Mouse (Mus musculus): ENCODE results near the gene Olfr272. TPM values are rescaled to one million over a fixed set of nuclear protein-coding genes. Genes with fewer than 3 reads are reported as not detected.
A peak's percentile ranks its signal among the peaks of the same experiment; 100 is the strongest.

Olfr272 gene
- polyA plus RNA-seq (2014; fragmentation: Nextera tagmentation; extraction: Ambion mirVana): not detected in 2 replicates

DNA sequence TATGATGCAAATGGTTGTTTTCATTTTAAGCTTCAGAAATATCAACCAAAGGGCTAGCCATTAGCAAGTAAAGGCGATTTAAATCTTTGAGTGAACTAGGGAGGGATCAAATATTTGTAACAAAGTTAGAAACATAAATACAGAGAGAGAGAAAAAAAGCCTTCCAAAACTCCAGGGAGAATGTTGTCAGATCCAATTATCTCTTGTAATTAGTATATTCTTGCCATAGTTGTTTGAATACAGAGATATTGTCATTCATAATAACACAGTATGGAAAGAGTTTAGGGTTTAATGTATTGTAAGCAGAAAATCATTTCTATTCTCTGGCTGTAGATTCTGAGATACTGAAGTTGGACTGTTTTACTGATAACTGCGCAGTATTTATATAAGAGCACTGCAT lies at the start of gene Olfr272:
Gene Olfr272, minus strand, starts transcription at position 101 of the 400 bp plus-strand sequence.
- no peak within 1 kb of the TSS for H3K4me2 ChIP-seq (ENCODE audit: low read depth, low read length, severe bottlenecking)
- no peaks in the 10 kb centered on the region for H3K27me3 ChIP-seq (ENCODE audit: control insufficient read depth, insufficient read depth, low read length)
- H3K4me1 ChIP-seq (replicated peaks; ENCODE audit: control insufficient read depth, insufficient read depth, low read length): no peaks in the 10 kb centered on the region
- ATAC-seq (replicated peaks; ENCODE audit: low FRiP score): no peak
- 90% methylated on average over 2 of the region's 2 CpGs for WGBS
- no peaks in the 10 kb centered on the region for H3K9me3 ChIP-seq (ENCODE audit: control insufficient read depth, low read length)
- no peak within 1 kb of the TSS for H3K4me3 ChIP-seq (ENCODE audit: low read depth, low read length)
- DNase-seq (ENCODE audit: low spot score): no peak
- H3K27ac ChIP-seq (ENCODE audit: low read depth, low read length): no peak within 1 kb of the TSS
- H3K9ac ChIP-seq (ENCODE audit: low read length): no peak within 1 kb of the TSS
- H3K36me3 ChIP-seq (ENCODE audit: control insufficient read depth, insufficient read depth, low read length): no peaks in the 10 kb centered on the region

- no peak within 1 kb of the TSS for H3K9ac ChIP-seq (ENCODE audit: low read length)
- H3K9me3 ChIP-seq (ENCODE audit: control insufficient read depth, low read length): no peaks in the 10 kb centered on the region
- H3K27ac ChIP-seq (ENCODE audit: low read depth, low read length): no peak within 1 kb of the TSS
- no peak for DNase-seq (ENCODE audit: low spot score)
- no peaks in the 10 kb centered on the region for H3K36me3 ChIP-seq (ENCODE audit: control insufficient read depth, insufficient read depth, low read length)
- ATAC-seq (replicated peaks; ENCODE audit: low FRiP score): no peak
- H3K27me3 ChIP-seq (ENCODE audit: control insufficient read depth, insufficient read depth, low read length): no peaks in the 10 kb centered on the region
- H3K4me1 ChIP-seq (replicated peaks; ENCODE audit: control insufficient read depth, insufficient read depth, low read length): no peaks in the 10 kb centered on the region
- H3K4me2 ChIP-seq (ENCODE audit: low read depth, low read length, severe bottlenecking): no peak within 1 kb of the TSS
- H3K4me3 ChIP-seq (ENCODE audit: low read depth, low read length): no peak within 1 kb of the TSS
These were observed 45.3 kb upstream of the Olfr272 start, which contains the start of gene Olfr270 for GRCm38 (mm10) chr4:52964247-52964646. Gene Olfr270 (plus strand): TSS chr4:52964547.

- no peaks in the 10 kb centered on the region for H3K9me3 ChIP-seq (ENCODE audit: control insufficient read depth, low read length)
- ATAC-seq (replicated peaks; ENCODE audit: low FRiP score): 0 out of 2 replicates have a peak, but pooled peaks have one; percentile 30
- 42% methylated on average over 4 of the region's 4 CpGs for WGBS
- DNase-seq (ENCODE audit: low spot score): no peak
- no peak overlapping the region for H3K9ac ChIP-seq (ENCODE audit: low read length)
- H3K27ac ChIP-seq (ENCODE audit: low read depth, low read length): no peak overlapping the region
- no peaks in the 10 kb centered on the region for H3K36me3 ChIP-seq (ENCODE audit: control insufficient read depth, insufficient read depth, low read length)
- H3K4me2 ChIP-seq (ENCODE audit: low read depth, low read length, severe bottlenecking): no peak overlapping the region
- H3K4me1 ChIP-seq (replicated peaks; ENCODE audit: control insufficient read depth, insufficient read depth, low read length): no peaks in the 10 kb centered on the region
- no peaks in the 10 kb centered on the region for H3K27me3 ChIP-seq (ENCODE audit: control insufficient read depth, insufficient read depth, low read length)
- no peak overlapping the region for H3K4me3 ChIP-seq (ENCODE audit: low read depth, low read length)
These were observed 39.7 kb upstream of the Olfr272 start for GRCm38 (mm10) chr4:52958693-52959092.

DNA sequence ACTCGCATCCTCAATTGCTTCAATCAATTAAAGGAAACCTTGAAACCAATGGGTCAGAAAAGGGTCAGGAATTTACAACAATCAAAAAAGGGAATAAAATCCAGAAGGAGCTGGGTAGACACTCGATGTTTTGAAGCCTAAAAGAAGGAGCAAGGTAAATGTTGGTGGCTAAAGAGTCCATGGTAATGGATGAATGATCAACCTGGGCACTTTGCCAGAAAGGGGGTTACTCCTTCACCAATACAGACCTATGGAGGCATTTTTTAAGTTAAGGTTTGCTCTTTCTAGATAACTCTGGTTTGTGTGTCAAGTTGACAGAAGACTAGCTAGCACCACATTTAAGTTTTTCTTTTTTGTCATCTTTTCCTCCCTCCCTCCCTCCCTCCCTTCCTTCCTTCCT lies 30.0 kb upstream of the Olfr272 start:
- H3K9ac ChIP-seq (ENCODE audit: low read length): no peak overlapping the region
- H3K36me3 ChIP-seq (ENCODE audit: control insufficient read depth, insufficient read depth, low read length): no peaks in the 10 kb centered on the region
- no peak overlapping the region for H3K4me3 ChIP-seq (ENCODE audit: low read depth, low read length)
- no peak overlapping the region for H3K4me2 ChIP-seq (ENCODE audit: low read depth, low read length, severe bottlenecking)
- no peaks in the 10 kb centered on the region for H3K4me1 ChIP-seq (replicated peaks; ENCODE audit: control insufficient read depth, insufficient read depth, low read length)
- no peak for ATAC-seq (replicated peaks; ENCODE audit: low FRiP score)
- no peak overlapping the region for H3K27ac ChIP-seq (ENCODE audit: low read depth, low read length)
- DNase-seq (ENCODE audit: low spot score): no peak
- H3K27me3 ChIP-seq (ENCODE audit: control insufficient read depth, insufficient read depth, low read length): no peaks in the 10 kb centered on the region
- WGBS: 88% methylated on average over 2 of the region's 2 CpGs
- H3K9me3 ChIP-seq (ENCODE audit: control insufficient read depth, low read length): no peaks in the 10 kb centered on the region

- Histone ChIP-seq H3K36me3 (ENCODE audit: control insufficient read depth, insufficient read depth, low read length) (no peaks in the 10 kb centered on the region), H3K9ac (ENCODE audit: low read length) (no peak overlapping the region), H3K4me3 (ENCODE audit: low read depth, low read length) (no peak overlapping the region), H3K27me3 (ENCODE audit: control insufficient read depth, insufficient read depth, low read length) (no peaks in the 10 kb centered on the region), H3K27ac (ENCODE audit: low read depth, low read length) (no peak overlapping the region), H3K4me1 (replicated peaks; ENCODE audit: control insufficient read depth, insufficient read depth, low read length) (no peaks in the 10 kb centered on the region), H3K9me3 (ENCODE audit: control insufficient read depth, low read length) (no peaks in the 10 kb centered on the region), H3K4me2 (ENCODE audit: low read depth, low read length, severe bottlenecking) (no peak overlapping the region)
- DNase-seq (ENCODE audit: low spot score): no peak
- no peak for ATAC-seq (replicated peaks; ENCODE audit: low FRiP score)
These were observed 27.7 kb upstream of the Olfr272 start for GRCm38 (mm10) chr4:52946665-52947064.

- 96% methylated on average over 4 of the region's 4 CpGs for WGBS
- no peak for ATAC-seq (replicated peaks; ENCODE audit: low FRiP score)
These were observed 11.5 kb upstream of the Olfr272 start for GRCm38 (mm10) chr4:52930480-52930879.

GRCm38 (mm10) chr4:52917311-52917688 lies 1.7 kb downstream of the Olfr272 start:
- H3K27ac ChIP-seq (ENCODE audit: low read depth, low read length): no peak overlapping the region
- no peaks in the 10 kb centered on the region for H3K9me3 ChIP-seq (ENCODE audit: control insufficient read depth, low read length)
- no peak overlapping the region for H3K9ac ChIP-seq (ENCODE audit: low read length)
- ATAC-seq (replicated peaks; ENCODE audit: low FRiP score) (no peak), DNase-seq (ENCODE audit: low spot score) (no peak)
- no peaks in the 10 kb centered on the region for H3K4me1 ChIP-seq (replicated peaks; ENCODE audit: control insufficient read depth, insufficient read depth, low read length)
- H3K27me3 ChIP-seq (ENCODE audit: control insufficient read depth, insufficient read depth, low read length): no peaks in the 10 kb centered on the region
- no peak overlapping the region for H3K4me3 ChIP-seq (ENCODE audit: low read depth, low read length)
- H3K36me3 ChIP-seq (ENCODE audit: control insufficient read depth, insufficient read depth, low read length): no peaks in the 10 kb centered on the region
- 93% methylated on average over 2 of the region's 2 CpGs for WGBS
- H3K4me2 ChIP-seq (ENCODE audit: low read depth, low read length, severe bottlenecking): no peak overlapping the region

More at GRCm38 (mm10) chr4:52930480-52930879, 11.5 kb upstream of the Olfr272 start:
- Histone ChIP-seq H3K4me2 (ENCODE audit: low read depth, low read length, severe bottlenecking) (no peak overlapping the region), H3K9ac (ENCODE audit: low read length) (no peak overlapping the region), H3K4me1 (replicated peaks; ENCODE audit: control insufficient read depth, insufficient read depth, low read length) (no peaks in the 10 kb centered on the region), H3K4me3 (ENCODE audit: low read depth, low read length) (no peak overlapping the region), H3K36me3 (ENCODE audit: control insufficient read depth, insufficient read depth, low read length) (no peaks in the 10 kb centered on the region), H3K9me3 (ENCODE audit: control insufficient read depth, low read length) (no peaks in the 10 kb centered on the region), H3K27me3 (ENCODE audit: control insufficient read depth, insufficient read depth, low read length) (no peaks in the 10 kb centered on the region), H3K27ac (ENCODE audit: low read depth, low read length) (no peak overlapping the region)
- DNase-seq (ENCODE audit: low spot score): no peak

- no peak for ATAC-seq (replicated peaks; ENCODE audit: low FRiP score)
These were observed 2.2 kb downstream of the Olfr272 start for GRCm38 (mm10) chr4:52916659-52917310.

GRCm38 (mm10) chr4:52912409-52912808 lies 6.6 kb downstream of the Olfr272 start:
- WGBS: 55% methylated on average over 3 of the region's 3 CpGs

More at GRCm38 (mm10) chr4:52916659-52917310, 2.2 kb downstream of the Olfr272 start:
- 87% methylated on average over 6 of the region's 6 CpGs for WGBS
- DNase-seq (ENCODE audit: low spot score): no peak
- Histone ChIP-seq H3K36me3 (ENCODE audit: control insufficient read depth, insufficient read depth, low read length) (no peaks in the 10 kb centered on the region), H3K9ac (ENCODE audit: low read length) (no peak overlapping the region), H3K27me3 (ENCODE audit: control insufficient read depth, insufficient read depth, low read length) (no peaks in the 10 kb centered on the region), H3K4me3 (ENCODE audit: low read depth, low read length) (no peak overlapping the region), H3K4me2 (ENCODE audit: low read depth, low read length, severe bottlenecking) (no peak overlapping the region), H3K27ac (ENCODE audit: low read depth, low read length) (no peak overlapping the region), H3K9me3 (ENCODE audit: control insufficient read depth, low read length) (no peaks in the 10 kb centered on the region), H3K4me1 (replicated peaks; ENCODE audit: control insufficient read depth, insufficient read depth, low read length) (no peaks in the 10 kb centered on the region)

More at GRCm38 (mm10) chr4:52912409-52912808, 6.6 kb downstream of the Olfr272 start:
- Histone ChIP-seq H3K4me1 (replicated peaks; ENCODE audit: control insufficient read depth, insufficient read depth, low read length) (no peaks in the 10 kb centered on the region), H3K27ac (ENCODE audit: low read depth, low read length) (no peak overlapping the region), H3K4me3 (ENCODE audit: low read depth, low read length) (no peak overlapping the region), H3K36me3 (ENCODE audit: control insufficient read depth, insufficient read depth, low read length) (no peaks in the 10 kb centered on the region), H3K9ac (ENCODE audit: low read length) (no peak overlapping the region), H3K4me2 (ENCODE audit: low read depth, low read length, severe bottlenecking) (no peak overlapping the region), H3K9me3 (ENCODE audit: control insufficient read depth, low read length) (no peaks in the 10 kb centered on the region), H3K27me3 (ENCODE audit: control insufficient read depth, insufficient read depth, low read length) (no peaks in the 10 kb centered on the region)
- ATAC-seq (replicated peaks; ENCODE audit: low FRiP score) (no peak), DNase-seq (ENCODE audit: low spot score) (no peak)

Measured in forebrain, embryonic 11.5 days (tissue).